Mouse (Mus musculus): ENCODE data around the gene Nqo1.

The Nqo1 gene

GRCm38 (mm10) chr8:107411391-107411790 is 8.4 kb upstream of the Nqo1 start:
- no peak for DNase-seq (ENCODE audit: extremely low read depth, insufficient read length, low spot score)

GRCm38 (mm10) chr8:107405935-107406334 is 2.9 kb upstream of the Nqo1 start:
- DNase-seq (ENCODE audit: extremely low read depth, insufficient read length, low spot score) = no peak

GRCm38 (mm10) chr8:107404057-107404456 is 1.1 kb upstream of the Nqo1 start:
- no peak for DNase-seq (ENCODE audit: extremely low read depth, insufficient read length, low spot score)

- no peak for DNase-seq (ENCODE audit: extremely low read depth, insufficient read length, low spot score)
Observed at GRCm38 (mm10) chr8:107401866-107402265, 1.1 kb downstream of the Nqo1 start.

DNA sequence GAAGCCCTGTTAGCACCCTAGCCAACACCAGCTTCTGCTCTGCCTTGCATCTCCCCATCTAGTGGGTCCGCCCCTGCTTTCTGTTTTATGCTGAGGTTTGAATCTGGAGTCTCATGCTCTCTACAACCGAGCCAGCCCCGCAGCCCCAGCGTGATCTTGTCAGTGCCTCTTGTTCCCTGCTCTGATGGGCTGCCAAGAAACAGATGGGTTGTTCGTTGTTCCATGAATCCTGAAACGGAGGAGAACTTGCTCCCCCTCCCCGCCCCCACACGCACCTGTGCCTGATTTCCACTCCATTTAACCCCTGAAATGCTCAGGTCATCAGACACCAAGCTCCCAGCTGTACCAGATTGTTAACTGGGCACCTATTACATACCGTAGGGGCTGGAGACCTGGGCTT is 3.5 kb downstream of the Nqo1 start:
- DNase-seq (ENCODE audit: extremely low read depth, insufficient read length, low spot score) = no peak

- no peak for DNase-seq (ENCODE audit: extremely low read depth, insufficient read length, low spot score)
Observed at GRCm38 (mm10) chr8:107397665-107398064, 5.3 kb downstream of the Nqo1 start.

GRCm38 (mm10) chr8:107396106-107396670 is 6.8 kb downstream of the Nqo1 start:
- no peak for DNase-seq (ENCODE audit: extremely low read depth, insufficient read length, low spot score)

DNA sequence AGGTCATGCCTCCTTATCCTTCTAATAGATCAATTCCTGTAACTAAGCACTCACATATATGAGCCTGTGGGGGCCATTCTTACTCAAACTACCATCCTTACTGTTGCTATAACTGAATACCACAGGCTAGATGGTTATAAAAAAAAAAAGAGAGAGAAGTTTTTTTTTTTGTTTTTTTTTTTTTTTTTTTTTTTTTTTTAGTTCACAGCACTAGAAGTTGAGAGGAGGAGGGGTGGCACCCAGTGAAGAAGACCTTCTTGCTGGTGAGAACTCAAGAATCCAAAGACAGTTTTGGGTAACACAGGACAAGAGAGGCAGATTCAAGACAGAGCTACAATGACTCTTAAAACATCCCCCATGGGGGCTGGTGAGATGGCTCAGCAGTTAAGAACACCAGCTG is 7.6 kb downstream of the Nqo1 start:
- DNase-seq (ENCODE audit: extremely low read depth, insufficient read length, low spot score) = no peak

DNA sequence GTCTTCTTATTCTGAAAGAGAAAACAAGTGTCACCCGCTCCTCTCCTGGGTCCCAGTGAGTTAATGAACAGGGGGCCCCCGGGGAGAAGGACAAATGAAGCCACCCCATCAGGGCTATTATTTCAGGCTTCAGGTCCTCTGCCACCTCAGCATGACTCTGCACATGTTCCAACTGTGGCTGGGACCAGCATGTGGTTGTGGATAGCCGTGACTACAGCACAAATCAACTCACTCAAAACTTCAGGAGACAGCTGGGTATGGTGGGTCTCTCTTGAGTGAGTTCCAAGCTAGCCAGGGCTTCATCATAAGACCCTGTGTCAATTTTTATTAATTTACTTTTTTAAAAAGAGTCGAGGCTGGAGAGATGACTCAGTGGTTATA is 11.9 kb downstream of the Nqo1 start:
- DNase-seq (ENCODE audit: extremely low read depth, insufficient read length, low spot score) = no peak

- DNase-seq (ENCODE audit: extremely low read depth, insufficient read length, low spot score) = no peak
Observed at GRCm38 (mm10) chr8:107390476-107391135, 12.4 kb downstream of the Nqo1 start.

GRCm38 (mm10) chr8:107389557-107389956 is 13.4 kb downstream of the Nqo1 start:
- peak; percentile 52 for DNase-seq (ENCODE audit: extremely low read depth, insufficient read length, low spot score)

DNA sequence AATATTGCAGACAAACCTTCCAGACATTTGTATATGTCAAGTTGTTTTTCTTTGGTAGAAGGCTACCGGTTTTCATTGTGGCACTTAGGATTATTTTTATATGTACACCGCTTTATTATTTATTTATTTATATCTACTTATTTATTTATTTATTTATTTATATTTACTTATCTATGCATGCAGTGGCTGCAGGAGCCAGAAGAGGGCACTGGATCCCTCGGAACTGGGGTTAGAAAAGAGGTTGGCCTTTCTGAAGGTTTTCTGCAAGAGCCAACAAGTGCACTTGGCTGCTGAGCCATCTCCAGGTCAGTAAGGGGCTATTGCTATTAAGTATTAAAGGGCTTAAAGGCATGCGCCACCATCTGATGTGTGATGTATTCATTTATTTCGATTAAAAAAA is 15.1 kb downstream of the Nqo1 start:
- DNase-seq (ENCODE audit: extremely low read depth, insufficient read length, low spot score) = no peak

DNA sequence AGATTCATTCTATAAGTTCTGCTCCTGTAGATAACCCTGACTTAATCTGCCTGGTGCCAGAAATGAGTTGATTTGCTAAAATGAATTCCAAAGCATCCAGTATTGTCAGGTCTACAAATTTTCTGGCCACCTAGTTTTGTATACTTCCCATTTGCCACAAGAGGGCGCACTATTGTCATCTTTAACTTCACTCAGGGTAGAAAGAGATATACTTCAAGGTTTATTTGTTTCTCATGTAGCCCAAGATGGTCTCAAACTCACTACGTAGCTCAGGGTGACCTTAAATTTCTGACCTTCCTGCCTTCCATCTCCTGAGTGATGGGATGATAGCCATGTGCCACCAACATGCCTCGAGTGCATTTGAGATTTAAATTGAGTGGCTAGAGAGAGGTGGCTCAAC is 16.4 kb downstream of the Nqo1 start:
- peak; percentile 22 for DNase-seq (ENCODE audit: extremely low read depth, insufficient read length, low spot score)

DNA sequence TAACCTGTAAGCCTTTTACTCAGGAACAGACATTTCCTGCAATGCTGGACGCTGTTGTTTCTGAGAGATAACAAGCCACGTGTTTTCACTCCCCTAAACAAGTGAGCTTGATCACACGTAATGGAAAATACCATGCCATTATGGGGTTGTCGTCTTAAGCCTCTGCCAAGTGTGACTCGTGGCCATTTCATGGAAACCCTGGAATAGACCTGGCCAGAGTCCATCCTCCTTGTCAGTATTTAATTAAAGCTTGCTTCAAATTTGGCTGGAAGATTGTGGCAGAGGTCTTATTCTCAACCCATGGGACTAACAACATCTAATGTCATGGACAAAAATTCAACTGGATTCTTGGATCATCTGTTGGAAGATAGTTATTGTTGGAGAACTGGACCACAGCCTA is 16.8 kb downstream of the Nqo1 start:
- DNase-seq (ENCODE audit: extremely low read depth, insufficient read length, low spot score) = no peak

GRCm38 (mm10) chr8:107385063-107385462 is 17.9 kb downstream of the Nqo1 start:
- DNase-seq (ENCODE audit: extremely low read depth, insufficient read length, low spot score) = no peak

- no peak for DNase-seq (ENCODE audit: extremely low read depth, insufficient read length, low spot score)
Observed at GRCm38 (mm10) chr8:107384651-107385050, 18.4 kb downstream of the Nqo1 start.

GRCm38 (mm10) chr8:107382898-107383297 is 20.1 kb downstream of the Nqo1 start:
- no peak for DNase-seq (ENCODE audit: extremely low read depth, insufficient read length, low spot score)

DNA sequence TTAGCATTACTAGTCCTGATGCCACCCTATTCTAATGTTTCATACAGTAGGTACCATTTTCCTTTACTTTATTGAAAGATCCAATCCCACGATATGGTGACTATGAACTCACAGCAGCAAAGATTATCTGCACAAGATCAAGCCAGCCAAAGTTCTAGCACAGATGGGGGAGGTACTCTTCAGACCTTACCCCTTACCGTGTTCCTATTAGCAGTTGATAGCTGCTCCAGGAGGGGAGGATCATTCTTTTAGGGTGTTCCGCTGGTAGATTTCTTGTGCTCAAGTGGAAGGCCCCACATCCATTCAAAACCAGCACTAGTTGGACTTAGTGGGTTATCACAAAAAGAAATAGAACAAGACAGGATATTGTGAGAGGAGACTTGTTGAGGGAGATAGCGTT is 21.3 kb downstream of the Nqo1 start:
- DNase-seq (ENCODE audit: extremely low read depth, insufficient read length, low spot score) = no peak

GRCm38 (mm10) chr8:107380734-107381133 is 22.3 kb downstream of the Nqo1 start:
- no peak for DNase-seq (ENCODE audit: extremely low read depth, insufficient read length, low spot score)

- no peak for DNase-seq (ENCODE audit: extremely low read depth, insufficient read length, low spot score)
Observed at GRCm38 (mm10) chr8:107377346-107377745, 25.7 kb downstream of the Nqo1 start.

- no peak for DNase-seq (ENCODE audit: extremely low read depth, insufficient read length, low spot score)
Observed at GRCm38 (mm10) chr8:107370311-107370710, 32.7 kb downstream of the Nqo1 start.
